Mouse (Mus musculus) heart, embryonic 14.5 days (tissue): ENCODE data around the gene Slc25a33. TPM values are rescaled to one million over a fixed set of nuclear protein-coding genes. Genes with fewer than 3 reads are reported as not detected.

Experiments
- ATAC-seq: fragments of 200-750 bp; cut with Nextera tagmentation; 2 replicates; pipeline ENCODE4 v1.8.0; 2017; ENCODE audit warnings: low read depth, moderate TSS enrichment; ENCODE audit not compliant: insufficient number of reproducible peaks, insufficient read depth, low FRiP score
- H3K27ac ChIP-seq, 2 experiments: fragments of 200-500 bp in 1 of 2; fragments of 300-500 bp in 1 of 2; sonication (generic) in 1 of 2; replicated peaks in 1 of 2; 2 replicates each; pipeline ENCODE4 v1.5.1; 2012 to 2014; ENCODE audit warnings: low read depth in 2 of 2, low read length in 2 of 2, control low read depth in 1 of 2, mild to moderate bottlenecking in 1 of 2, mixed read lengths in 1 of 2; ENCODE audit not compliant: control insufficient read depth in 1 of 2, insufficient read depth in 1 of 2
- H3K27me3 ChIP-seq: fragments of 300-500 bp; sonication (generic); 2 replicates; pipeline ENCODE4 v1.6.1; 2014; ENCODE audit warnings: mild to moderate bottlenecking, low read length, control low read depth; ENCODE audit not compliant: control insufficient read depth, insufficient read depth
- H3K36me3 ChIP-seq: fragments of 300-500 bp; sonication (generic); 2 replicates; pipeline ENCODE4 v1.6.1; 2014; ENCODE audit warnings: mild to moderate bottlenecking, control low read depth, low read length, mixed read lengths; ENCODE audit not compliant: control insufficient read depth, insufficient read depth
- H3K4me1 ChIP-seq, 2 experiments: fragments of 200-500 bp in 1 of 2; fragments of 300-500 bp in 1 of 2; sonication (generic) in 1 of 2; 2 replicates each; pipeline ENCODE4 v1.6.1; 2012 to 2014; ENCODE audit warnings: low read length in 2 of 2, control low read depth in 1 of 2, mixed read lengths in 1 of 2; ENCODE audit not compliant: control insufficient read depth in 2 of 2, insufficient read depth in 2 of 2
- H3K4me2 ChIP-seq: fragments of 300-500 bp; sonication (generic); 2 replicates; pipeline ENCODE4 v1.6.1; 2014; ENCODE audit warnings: mild to moderate bottlenecking, low read length
- H3K4me3 ChIP-seq, 2 experiments: fragments of 200-500 bp in 1 of 2; fragments of 300-500 bp in 1 of 2; sonication (generic) in 1 of 2; 2 replicates each; pipeline ENCODE4 v1.5.1; 2012 to 2014; ENCODE audit warnings: low read length in 2 of 2, mild to moderate bottlenecking in 2 of 2, control low read depth in 1 of 2, low read depth in 1 of 2, moderate library complexity in 1 of 2; ENCODE audit not compliant: control insufficient read depth in 1 of 2, insufficient read depth in 1 of 2
- H3K9ac ChIP-seq: fragments of 300-500 bp; sonication (generic); 2 replicates; pipeline ENCODE4 v1.6.1; 2014; ENCODE audit warnings: mild to moderate bottlenecking, low read length
- H3K9me3 ChIP-seq: fragments of 300-500 bp; sonication (generic); 2 replicates; pipeline ENCODE4 v1.6.1; 2016; ENCODE audit warnings: low read length, control low read depth; ENCODE audit not compliant: control insufficient read depth
- WGBS: fragments of 180-500 bp; shearing (Covaris S2); extraction: QIAGEN DNeasy Blood & Tissue Kit; methylation state at CpG from one replicate; pipeline ENCODE4 v1.1.7; 2014; 5-methylcytosine and 5-hydroxymethylcytosine counted together
- polyA plus RNA-seq: library from polyadenylated mRNA; unstranded; fragments of >200 nt; fragmentation: Nextera tagmentation; extraction: Ambion mirVana; gene quantifications from 2 replicates; pipeline ENCODE4 v1.2.1, GENCODE M21; 2014

The Slc25a33 gene
- polyA plus RNA-seq, 1 experiment from 2014 or later = 5.9 TPM

DNA sequence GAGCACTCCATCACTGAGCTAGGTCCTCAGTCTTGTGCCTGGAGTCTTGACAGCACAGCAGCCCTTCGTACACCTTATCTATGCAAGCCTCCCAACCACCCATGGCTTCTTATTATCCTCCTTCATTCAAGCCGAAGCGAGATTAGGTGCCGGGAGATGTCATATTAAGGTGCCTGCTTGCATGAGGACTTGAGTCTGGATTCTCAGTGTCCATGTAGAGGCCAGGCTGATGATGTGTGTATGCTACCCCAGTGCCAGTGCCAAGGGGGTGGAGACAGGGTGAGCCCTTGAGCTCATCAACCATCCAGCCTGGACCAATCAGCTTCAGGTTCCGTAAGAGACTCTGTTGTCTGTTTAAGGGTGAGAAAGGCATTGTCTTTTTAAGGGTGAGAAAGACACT, 10.8 kb upstream of the Slc25a33 start:
- H3K4me2 ChIP-seq = no peak overlapping the region
- no peak for ATAC-seq
- H3K4me3 ChIP-seq = no peak overlapping the region
- no peaks in the 10 kb centered on the region for H3K27me3 ChIP-seq
- 68% methylated on average over 5 of the region's 5 CpGs for WGBS
- no peak overlapping the region for H3K27ac ChIP-seq
- H3K36me3 ChIP-seq = no peaks in the 10 kb centered on the region
- no peaks in the 10 kb centered on the region for H3K9me3 ChIP-seq
- H3K4me1 ChIP-seq = peaks cover 5 to 6% of the 10 kb centered on the region in 2 experiments
- no peak overlapping the region for H3K9ac ChIP-seq

DNA sequence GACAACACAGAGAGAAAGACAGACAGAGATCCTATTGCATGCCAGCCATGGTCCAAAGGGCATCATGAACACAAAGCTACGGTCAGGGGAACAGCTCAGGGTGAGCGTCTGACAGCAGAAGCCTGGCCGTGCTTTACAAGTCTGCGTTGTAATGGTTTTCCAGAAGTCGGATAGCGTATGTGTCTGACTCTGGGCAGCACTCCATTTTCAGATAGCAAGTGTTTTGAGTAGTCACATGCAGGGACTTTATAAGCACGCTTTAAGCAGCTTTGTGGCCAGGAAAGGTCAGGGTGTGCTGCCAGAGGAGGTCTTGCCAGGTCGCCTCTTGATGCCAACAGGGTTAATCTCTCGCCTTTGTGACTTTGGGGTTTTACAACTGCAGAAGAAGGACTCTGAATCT, 10.3 kb upstream of the Slc25a33 start:
- ATAC-seq = no peak
- Histone ChIP-seq H3K4me1 (peaks cover under 1 to 3% of the 10 kb centered on the region in 2 experiments; a peak in 2 of 4 replicates), H3K27me3 (no peaks in the 10 kb centered on the region), H3K36me3 (no peaks in the 10 kb centered on the region), H3K4me2 (no peak overlapping the region), H3K4me3 (no peak overlapping the region), H3K9me3 (no peaks in the 10 kb centered on the region), H3K9ac (no peak overlapping the region), H3K27ac (no peak overlapping the region)
- 76% methylated on average over 9 of the region's 9 CpGs for WGBS

DNA sequence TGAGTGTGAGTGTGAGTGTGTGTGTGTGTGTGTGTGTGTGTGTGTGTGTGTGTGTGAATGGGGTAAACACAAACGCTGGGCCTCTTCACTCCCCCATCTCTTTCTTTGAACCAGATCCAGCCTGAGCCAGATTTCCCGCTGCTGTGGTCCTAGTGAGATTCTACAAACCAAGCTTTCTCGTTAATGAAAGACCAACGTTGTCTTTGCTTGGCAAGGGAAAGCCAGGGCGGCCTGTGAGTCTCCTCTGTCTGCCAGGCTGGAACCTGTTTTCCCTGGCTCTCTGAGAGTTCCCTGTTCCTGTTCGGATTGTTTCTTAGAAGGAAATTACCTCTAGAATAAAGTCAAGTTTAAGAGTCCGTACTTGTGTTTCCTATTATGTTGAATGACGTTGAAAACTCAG, 8.9 kb upstream of the Slc25a33 start:
- peaks cover 0 to 3% of the 10 kb centered on the region in 2 experiments; a peak in 1 of 4 replicates for H3K4me1 ChIP-seq
- no peaks in the 10 kb centered on the region for H3K36me3 ChIP-seq
- no peaks in the 10 kb centered on the region for H3K27me3 ChIP-seq
- H3K9ac ChIP-seq = no peak overlapping the region
- no peaks in the 10 kb centered on the region for H3K9me3 ChIP-seq
- no peak for ATAC-seq
- H3K4me3 ChIP-seq = no peak overlapping the region
- 68% methylated on average over 8 of the region's 8 CpGs for WGBS
- no peak overlapping the region for H3K4me2 ChIP-seq
- H3K27ac ChIP-seq = no peak overlapping the region

DNA sequence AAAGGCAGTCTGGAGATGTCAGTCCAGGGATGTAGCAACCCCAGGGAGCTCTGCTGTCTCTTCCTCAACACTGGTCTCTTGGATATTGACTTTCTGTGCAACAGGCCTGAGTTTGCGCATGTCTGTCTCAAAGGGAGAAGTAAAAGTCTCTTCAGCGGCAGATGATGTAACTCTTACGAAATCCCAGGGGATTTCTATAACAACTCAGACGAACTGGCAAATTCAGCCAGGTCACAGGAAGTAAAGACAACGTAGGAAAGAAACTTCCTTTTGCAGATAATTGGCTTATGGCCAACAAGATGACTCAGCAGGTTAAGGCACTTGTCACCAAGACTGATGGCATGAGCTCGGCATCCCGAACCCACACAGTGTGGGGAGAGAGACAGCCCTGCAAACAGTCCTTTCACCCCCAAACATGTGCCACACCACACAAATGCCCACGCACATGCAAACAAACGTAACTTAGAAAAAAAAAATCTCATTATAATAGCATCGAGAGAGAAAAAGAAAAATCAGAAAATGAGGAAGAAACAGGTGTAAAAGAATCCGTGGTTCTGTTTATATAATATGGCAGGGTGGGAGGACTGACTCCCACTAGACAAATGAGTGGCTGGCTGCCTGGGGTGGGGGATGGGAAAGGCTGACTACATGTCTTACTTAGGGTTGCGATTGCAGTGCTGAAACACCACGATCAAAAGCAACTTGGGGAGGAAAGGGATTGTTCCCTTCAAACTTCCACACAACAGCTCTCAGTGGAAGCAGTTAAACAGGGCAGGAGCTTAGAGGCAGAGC, 6.7 kb upstream of the Slc25a33 start:
- Histone ChIP-seq H3K9me3 (no peaks in the 10 kb centered on the region), H3K4me2 (no peak overlapping the region), H3K4me1 (peaks cover 8 to 9% of the 10 kb centered on the region in 2 experiments; a peak in 3 of 4 replicates), H3K27ac (no peak overlapping the region), H3K4me3 (no peak overlapping the region), H3K9ac (no peak overlapping the region), H3K27me3 (0 out of 2 replicates have a peak, but pooled peaks cover 2% of the 10 kb centered on the region), H3K36me3 (no peaks in the 10 kb centered on the region)
- no peak for ATAC-seq
- 53% methylated on average over 13 of the region's 13 CpGs for WGBS

DNA sequence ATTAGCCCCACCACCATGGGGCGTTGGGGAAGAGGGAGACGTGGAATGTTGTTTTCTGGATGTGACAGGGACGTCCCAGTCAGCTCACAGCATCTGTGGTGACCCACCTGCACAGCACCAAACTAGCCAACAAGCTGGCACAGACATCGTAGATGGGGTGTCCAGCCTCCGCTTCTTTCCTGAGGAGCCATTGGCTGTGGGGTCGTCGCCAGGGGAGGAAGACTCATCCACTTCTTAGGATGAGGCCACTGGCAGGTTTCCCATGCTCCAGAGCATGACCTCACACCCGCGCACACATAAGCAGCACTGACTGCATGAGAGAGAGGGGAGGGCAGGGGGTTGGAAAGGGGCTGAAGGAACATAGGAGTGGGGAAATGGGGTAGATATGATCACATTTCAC, 5.9 kb upstream of the Slc25a33 start:
- no peaks in the 10 kb centered on the region for H3K9me3 ChIP-seq
- no peak overlapping the region for H3K27ac ChIP-seq
- peaks cover 8 to 9% of the 10 kb centered on the region in 2 experiments; a peak in 3 of 4 replicates for H3K4me1 ChIP-seq
- H3K4me3 ChIP-seq = no peak overlapping the region
- 79% methylated on average over 9 of the region's 9 CpGs for WGBS
- H3K9ac ChIP-seq = no peak overlapping the region
- 0 out of 2 replicates have a peak, but pooled peaks cover 2% of the 10 kb centered on the region for H3K27me3 ChIP-seq
- ATAC-seq = no peak
- H3K36me3 ChIP-seq = no peaks in the 10 kb centered on the region
- H3K4me2 ChIP-seq = no peak overlapping the region

DNA sequence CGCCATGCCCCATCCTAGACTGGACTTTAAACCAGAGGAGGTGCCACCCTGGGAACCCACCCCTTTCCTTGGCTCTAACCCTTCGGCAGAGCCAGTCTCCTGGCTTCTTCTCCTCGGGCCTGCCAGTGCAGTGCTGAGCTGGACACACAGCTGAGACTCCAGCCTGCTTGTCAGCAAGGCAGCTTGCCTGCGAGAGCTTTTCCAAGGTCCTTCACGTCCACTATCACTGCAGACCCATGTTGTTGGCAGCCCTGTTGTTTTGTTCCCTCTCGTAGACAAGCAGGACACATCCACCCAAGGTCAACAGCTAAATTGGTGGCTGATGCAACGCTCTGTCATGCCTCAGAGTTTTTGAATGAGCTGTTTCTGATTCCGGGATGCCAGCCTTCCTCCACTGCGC, 3.0 kb upstream of the Slc25a33 start:
- H3K9me3 ChIP-seq = no peaks in the 10 kb centered on the region
- H3K4me1 ChIP-seq = peaks cover 11 to 21% of the 10 kb centered on the region in 2 experiments
- 47% methylated on average over 9 of the region's 9 CpGs for WGBS
- no peak overlapping the region for H3K4me3 ChIP-seq
- H3K4me2 ChIP-seq = no peak overlapping the region
- no peaks in the 10 kb centered on the region for H3K36me3 ChIP-seq
- 0 out of 2 replicates have a peak, but pooled peaks cover 2% of the 10 kb centered on the region for H3K27me3 ChIP-seq
- ATAC-seq = no peak
- H3K27ac ChIP-seq = peak overlapping the region in 1 of 2 experiments; percentile 37; a peak in 1 of 4 replicates
- H3K9ac ChIP-seq = peak overlapping the region; percentile 26; the same call in 1 of the 2 replicates

DNA sequence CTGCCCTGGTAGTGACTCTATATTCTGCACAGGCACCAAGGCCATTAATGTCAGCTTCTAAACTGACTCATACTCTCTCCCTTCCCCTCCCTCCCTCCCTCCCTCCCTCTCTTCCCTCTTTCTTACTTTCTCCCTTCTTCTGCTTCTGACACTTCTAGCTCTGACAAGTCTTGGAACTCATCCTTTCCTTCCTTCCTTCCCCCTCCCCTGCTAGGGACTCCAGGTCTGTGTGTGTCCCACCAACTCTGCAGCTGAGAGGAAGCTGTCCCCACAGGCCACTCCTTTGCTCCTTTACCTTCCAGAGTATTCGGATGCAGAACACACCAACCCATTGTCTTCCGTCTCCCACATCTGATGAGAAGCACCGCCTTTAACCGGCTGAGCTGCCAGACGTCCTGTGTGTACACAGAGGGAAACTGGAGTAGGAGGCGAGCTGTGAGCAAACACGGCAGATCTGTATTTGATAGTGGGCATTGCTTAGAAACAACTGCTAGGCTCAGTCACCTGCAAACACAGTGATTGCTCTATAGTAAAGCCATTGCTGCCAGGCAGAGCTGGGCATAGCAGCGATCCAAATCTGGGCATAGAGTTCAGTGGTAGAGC, 1.8 kb upstream of the Slc25a33 start:
- Histone ChIP-seq H3K4me3 (no peak overlapping the region), H3K36me3 (no peaks in the 10 kb centered on the region), H3K4me2 (no peak overlapping the region), H3K27me3 (0 out of 2 replicates have a peak, but pooled peaks cover 2% of the 10 kb centered on the region), H3K4me1 (peaks cover 11 to 21% of the 10 kb centered on the region in 2 experiments), H3K9ac (no peak overlapping the region), H3K27ac (no peak overlapping the region), H3K9me3 (no peaks in the 10 kb centered on the region)
- WGBS = 35% methylated on average over 8 of the region's 8 CpGs
- ATAC-seq = no peak
